Comparison of ENCODE assay signal across 8 mouse cellular contexts in the genomic region with DNA sequence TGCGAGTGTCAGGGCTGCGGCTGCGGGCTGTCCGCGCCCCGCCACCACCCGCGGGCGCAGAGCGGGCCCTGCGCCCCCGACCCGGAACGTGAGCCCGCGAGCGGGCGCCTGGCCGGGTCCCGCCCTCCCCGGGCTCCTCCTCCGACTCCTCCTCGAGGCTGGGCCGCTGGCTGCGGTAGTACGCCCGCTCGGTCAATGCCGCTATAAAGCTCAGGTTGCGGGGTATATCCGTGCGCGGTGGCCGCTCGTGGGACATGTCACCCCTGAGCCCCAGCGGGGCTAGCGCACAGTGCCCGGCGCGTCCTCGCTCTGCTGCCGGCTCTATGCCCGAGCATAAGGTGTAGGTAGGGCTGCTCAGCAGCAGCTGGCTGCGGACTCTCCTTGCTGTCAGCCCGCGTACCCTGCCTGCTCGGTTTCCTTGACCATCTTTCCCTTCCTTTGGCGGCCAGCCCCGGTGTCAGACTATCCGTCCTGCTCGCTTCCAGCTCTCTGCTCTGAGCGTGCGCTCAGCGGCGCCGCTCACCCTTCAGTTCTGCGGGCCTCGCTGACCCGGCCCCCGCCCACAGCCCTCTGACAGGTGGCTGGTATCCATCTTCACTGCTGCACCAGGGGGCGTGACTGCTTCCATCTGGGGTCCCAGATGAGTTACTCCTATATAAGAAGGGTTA. TPM values are rescaled to one million over a fixed set of nuclear protein-coding genes. Genes with fewer than 3 reads are reported as not detected.
DNase-seq lines count a peak whose midpoint lies in the region; ATAC-seq and TF ChIP-seq lines count a peak whose summit lies in the region.

Ppp1r3e (minus strand) TSS at position 503 of the 668 bp plus-strand sequence.

- peak within 1 kb of the TSS; percentile 99 for H3K4me2 ChIP-seq in heart, embryonic 14.5 days (ENCODE audit: low read length)
- H3K4me2 ChIP-seq in liver, embryonic 16.5 days (ENCODE audit: low read depth, low read length): peak within 1 kb of the TSS; percentile 99
- H3K4me2 ChIP-seq in neural tube, embryonic 12.5 days (replicated peaks): peak within 1 kb of the TSS; percentile 99

- H3K27me3 ChIP-seq in forebrain, embryonic 10.5 days (ENCODE audit: poor library complexity, severe bottlenecking): peaks cover 30% of the 10 kb centered on the region
- H3K27me3 ChIP-seq in heart, embryonic 14.5 days (ENCODE audit: control insufficient read depth, insufficient read depth, low read length): no peaks in the 10 kb centered on the region
- peaks cover 3% of the 10 kb centered on the region for H3K27me3 ChIP-seq in liver, embryonic 16.5 days (ENCODE audit: control insufficient read depth, insufficient read depth, low read depth, low read length)
- H3K27me3 ChIP-seq in neural tube, embryonic 12.5 days (replicated peaks): no peaks in the 10 kb centered on the region

- peak within 1 kb of the TSS; percentile 92 for H3K27ac ChIP-seq in forebrain, embryonic 10.5 days
- peak within 1 kb of the TSS; percentile 78 to 79 for H3K27ac ChIP-seq in heart, embryonic 14.5 days (replicated peaks in 1 of 2; ENCODE audit: control insufficient read depth in 1 of 2, insufficient read depth in 1 of 2, low read depth in 2 of 2, low read length in 2 of 2)
- H3K27ac ChIP-seq in liver, embryonic 16.5 days (ENCODE audit: low read length): peak within 1 kb of the TSS; percentile 62
- peak within 1 kb of the TSS; percentile 64 for H3K27ac ChIP-seq in neural tube, embryonic 12.5 days

- H3K36me3 ChIP-seq in forebrain, embryonic 10.5 days (replicated peaks): no peaks in the 10 kb centered on the region
- no peaks in the 10 kb centered on the region for H3K36me3 ChIP-seq in heart, embryonic 14.5 days (ENCODE audit: control insufficient read depth, insufficient read depth, low read length)
- H3K36me3 ChIP-seq in liver, embryonic 16.5 days (ENCODE audit: control insufficient read depth, insufficient read depth): no peaks in the 10 kb centered on the region
- H3K36me3 ChIP-seq in neural tube, embryonic 12.5 days: no peaks in the 10 kb centered on the region

- H3K9me3 ChIP-seq in forebrain, embryonic 10.5 days: no peaks in the 10 kb centered on the region
- H3K9me3 ChIP-seq in heart, embryonic 14.5 days (ENCODE audit: control insufficient read depth, low read length): no peaks in the 10 kb centered on the region
- H3K9me3 ChIP-seq in liver, embryonic 16.5 days (replicated peaks; ENCODE audit: control insufficient read depth, low read length): no peaks in the 10 kb centered on the region
- H3K9me3 ChIP-seq in neural tube, embryonic 12.5 days: no peaks in the 10 kb centered on the region

- peak within 1 kb of the TSS; percentile 82 for H3K4me3 ChIP-seq in forebrain, embryonic 10.5 days
- peak within 1 kb of the TSS; percentile 72 to 74 for H3K4me3 ChIP-seq in heart, embryonic 14.5 days (ENCODE audit: control insufficient read depth in 1 of 2, insufficient read depth in 1 of 2, low read depth in 1 of 2, low read length in 2 of 2)
- peak within 1 kb of the TSS; percentile 80 for H3K4me3 ChIP-seq in liver, embryonic 16.5 days (ENCODE audit: low read depth, low read length)
- peak within 1 kb of the TSS; percentile 77 for H3K4me3 ChIP-seq in neural tube, embryonic 12.5 days

- TF ChIP-seq POLR2A in brain, embryonic 14.5 days (IDR thresholded peaks at IDR 0.05; ENCODE audit: borderline replicate concordance, extremely low read depth, insufficient read depth, insufficient read length, poor library complexity, severe bottlenecking): peak; percentile 4; the same call in 1 of the 2 replicates

- TF ChIP-seq CTCF in brain, embryonic 14.5 days (IDR thresholded peaks at IDR 0.05; ENCODE audit: borderline replicate concordance, extremely low read depth, insufficient read depth, insufficient read length): no peak

- WGBS in forebrain, embryonic 10.5 days: under 1% methylated on average over 61 of the region's 61 CpGs
- WGBS in heart, embryonic 14.5 days: 1% methylated on average over 59 of the region's 61 CpGs
- under 1% methylated on average over 58 of the region's 61 CpGs for WGBS in liver, embryonic 16.5 days (ENCODE audit: insufficient replicate concordance)
- WGBS in neural tube, embryonic 12.5 days: under 1% methylated on average over 61 of the region's 61 CpGs

- DNase-seq in brain, embryonic 14.5 days (ENCODE audit: low read depth): peak; percentile 66
- DNase-seq in forebrain, embryonic 10.5 days (ENCODE audit: extremely low spot score, low spot score): peak; percentile 70
- peak; percentile 84 for DNase-seq in kidney, postnatal 14 days
- DNase-seq in testis, postnatal 14 days (ENCODE audit: low spot score): peak; percentile 79

- H3K4me1 ChIP-seq in forebrain, embryonic 10.5 days: peaks cover 28% of the 10 kb centered on the region
- peaks cover 5 to 10% of the 10 kb centered on the region in 2 experiments for H3K4me1 ChIP-seq in heart, embryonic 14.5 days (ENCODE audit: control insufficient read depth in 2 of 2, insufficient read depth in 2 of 2, low read length in 2 of 2)
- peaks cover 18% of the 10 kb centered on the region for H3K4me1 ChIP-seq in liver, embryonic 16.5 days (ENCODE audit: control insufficient read depth, low read depth, low read length)
- H3K4me1 ChIP-seq in neural tube, embryonic 12.5 days: peaks cover 14% of the 10 kb centered on the region

- peak within 1 kb of the TSS; percentile 82 for H3K9ac ChIP-seq in heart, embryonic 14.5 days (ENCODE audit: low read length)
- peak within 1 kb of the TSS; percentile 76 for H3K9ac ChIP-seq in liver, embryonic 16.5 days (ENCODE audit: low read depth, low read length)
- peak within 1 kb of the TSS; percentile 81 for H3K9ac ChIP-seq in neural tube, embryonic 12.5 days

- peak; percentile 63 for ATAC-seq in CD4-positive, CD25-positive, alpha-beta regulatory T cell, adult 4 months
- ATAC-seq in heart, embryonic 14.5 days (ENCODE audit: insufficient number of reproducible peaks, insufficient read depth, low FRiP score, low read depth): peak; percentile 79
- ATAC-seq in liver, embryonic 16.5 days (ENCODE audit: low read depth): peak; percentile 79
- ATAC-seq in neural tube, embryonic 12.5 days (ENCODE audit: low FRiP score, low read depth): peak; percentile 75

RNA-seq across cellular contexts. Expression of gene Ppp1r3e, which starts in this region (rescaled TPM):
- polyA plus RNA-seq in CD4-positive, CD25-positive, alpha-beta regulatory T cell, adult 4 months (2017; shearing (Covaris generic)): 1 to 10 TPM in 1 of 2 experiments, not detected in 1; 1.1 TPM
- polyA plus RNA-seq in brain, embryonic 14.5 days (2012; rRNA removed): 13.7 and 21.9 TPM in 2 replicates
- polyA plus RNA-seq in forebrain, embryonic 10.5 days (2016; fragmentation: Nextera tagmentation; extraction: Ambion mirVana): 0.96 and 1.0 TPM in 2 replicates
- polyA plus RNA-seq in heart, embryonic 14.5 days (2014; fragmentation: Nextera tagmentation; extraction: Ambion mirVana): 1.7 and 1.9 TPM in 2 replicates
- 0.51 and 0.55 TPM in 2 replicates for polyA plus RNA-seq in liver, embryonic 16.5 days (2015; fragmentation: Nextera tagmentation; extraction: Ambion mirVana)
- polyA plus RNA-seq in neural tube, embryonic 12.5 days (2016; fragmentation: Nextera tagmentation; extraction: Ambion mirVana): 1.1 and 1.4 TPM in 2 replicates

Comparison
In these comparisons a context has a peak if more than half of its experiments do, and no peak if none do; other contexts are left out.
1. Peak in every context shown above with its lines: DNase-seq, ATAC-seq, H3K4me3 ChIP-seq and H3K27ac ChIP-seq.
2. Peak in ATAC-seq, H3K4me3 ChIP-seq, H3K27ac ChIP-seq, H3K9ac ChIP-seq and H3K4me2 ChIP-seq in liver, embryonic 16.5 days; RNA of the gene not detected or under 1 TPM.